Mouse (Mus musculus) cortical plate, adult 2 months (tissue): Measurements from ENCODE around the gene Zmynd8. TPM values are rescaled to one million over a fixed set of nuclear protein-coding genes. Genes with fewer than 3 reads are reported as not detected.

ENCODE experiments used
- H3K27ac ChIP-seq: fragments of 200-500 bp; 2 replicates; pipeline ENCODE4 v1.5.1; 2012; ENCODE audit warnings: low read length, control low read depth, inconsistent platforms; ENCODE audit not compliant: insufficient read depth
- H3K4me1 ChIP-seq: fragments of 200-500 bp; 2 replicates; pipeline ENCODE4 v1.6.1; 2011; ENCODE audit warnings: low read length; ENCODE audit not compliant: control insufficient read depth, insufficient read depth
- H3K4me3 ChIP-seq: fragments of 200-500 bp; 2 replicates; pipeline ENCODE4 v1.5.1; 2011; ENCODE audit warnings: mild to moderate bottlenecking, low read length, control low read depth; ENCODE audit not compliant: insufficient read depth
- CTCF ChIP-seq: fragments of 200-500 bp; IDR thresholded peaks from 2 replicates; pipeline ENCODE4 v1.5.1; 2011; ENCODE audit warnings: mild to moderate bottlenecking, control low read depth, low read length; ENCODE audit not compliant: insufficient read depth; ENCODE audit errors: extremely low read depth
- POLR2A ChIP-seq: fragments of 200-500 bp; IDR thresholded peaks from 2 replicates; pipeline ENCODE4 v1.6.1; 2011; ENCODE audit warnings: mild to moderate bottlenecking, low read length, control low read depth; ENCODE audit not compliant: insufficient read depth; ENCODE audit errors: extremely low read depth
- polyA plus RNA-seq: library from polyadenylated mRNA; depleted of rRNA; stranded (reverse); fragments of >200 nt; gene quantifications from 2 replicates; pipeline ENCODE4 v1.2.3, GENCODE M21; 2012

Gene Zmynd8
- polyA plus RNA-seq, 1 experiment = 90.5 TPM

DNA sequence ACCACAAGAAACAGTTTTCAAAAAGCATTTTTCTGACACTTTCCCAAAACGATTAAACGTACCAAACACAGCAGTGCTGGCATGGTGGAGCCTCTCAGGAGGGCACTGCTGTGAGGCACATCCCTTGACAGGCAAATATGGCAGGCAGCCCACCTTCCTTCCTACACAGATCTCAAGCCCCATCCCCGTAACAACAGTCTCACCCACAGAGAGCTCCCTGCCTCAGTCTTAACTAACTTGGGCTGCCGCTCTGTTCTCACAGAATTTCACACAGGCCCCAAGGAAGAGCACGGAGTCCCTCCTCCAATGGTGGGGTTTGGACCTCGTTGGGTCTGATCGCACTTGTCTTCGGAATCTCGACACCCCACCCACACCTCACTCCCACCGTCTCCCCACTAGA lies 56.6 kb downstream of the Zmynd8 start:
- H3K27ac ChIP-seq = 0 out of 2 replicates have a peak overlapping the region, but pooled peaks have one; percentile 2
- TF ChIP-seq CTCF (no peak), POLR2A (no peak)
- H3K4me1 ChIP-seq = peaks cover 11% of the 10 kb centered on the region
- no peak overlapping the region for H3K4me3 ChIP-seq

DNA sequence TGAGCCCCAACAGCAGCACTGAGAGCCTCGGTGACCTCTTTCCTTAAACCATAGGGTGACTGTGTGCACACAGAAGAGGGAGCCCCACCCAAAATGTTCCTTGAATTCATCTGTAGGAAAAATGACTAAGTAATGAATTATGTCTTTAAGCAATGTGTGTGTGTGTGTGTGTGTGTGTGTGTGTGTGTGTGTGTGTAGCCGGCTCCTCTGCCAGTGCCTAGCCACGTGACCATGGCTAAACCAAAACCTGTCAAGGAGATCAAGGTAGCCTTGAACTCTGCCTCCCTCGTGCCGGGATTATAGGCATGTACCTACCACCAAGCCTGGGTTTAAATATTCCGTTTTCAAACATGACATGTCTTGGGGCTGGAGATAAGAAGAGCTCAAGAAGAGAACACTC lies 57.0 kb downstream of the Zmynd8 start:
- no peak overlapping the region for H3K4me3 ChIP-seq
- H3K27ac ChIP-seq = 0 out of 2 replicates have a peak overlapping the region, but pooled peaks have one; percentile 8
- H3K4me1 ChIP-seq = peaks cover 11% of the 10 kb centered on the region
- TF ChIP-seq CTCF (no peak), POLR2A (no peak)

- H3K27ac ChIP-seq = peak overlapping the region; percentile 53; the same call in 1 of the 2 replicates
These were observed 58.0 kb downstream of the Zmynd8 start for GRCm38 (mm10) chr2:165840852-165841251.

GRCm38 (mm10) chr2:165839317-165839652 lies 59.5 kb downstream of the Zmynd8 start:
- H3K4me1 ChIP-seq = peaks cover 10% of the 10 kb centered on the region
- H3K4me3 ChIP-seq = no peak overlapping the region
- peak overlapping the region; percentile 41; the same call in 1 of the 2 replicates for H3K27ac ChIP-seq
- TF ChIP-seq CTCF (no peak), POLR2A (no peak)

More at GRCm38 (mm10) chr2:165840852-165841251, 58.0 kb downstream of the Zmynd8 start:
- H3K4me3 ChIP-seq = no peak overlapping the region
- peaks cover 9% of the 10 kb centered on the region for H3K4me1 ChIP-seq
- TF ChIP-seq POLR2A (0 out of 2 replicates have a peak, but pooled peaks have one; percentile 18), CTCF (no peak)

- TF ChIP-seq CTCF (no peak), POLR2A (no peak)
- Histone ChIP-seq H3K27ac (no peak overlapping the region), H3K4me1 (peaks cover 13% of the 10 kb centered on the region), H3K4me3 (no peak overlapping the region)
These were observed 60.1 kb downstream of the Zmynd8 start for GRCm38 (mm10) chr2:165838606-165839316.

DNA sequence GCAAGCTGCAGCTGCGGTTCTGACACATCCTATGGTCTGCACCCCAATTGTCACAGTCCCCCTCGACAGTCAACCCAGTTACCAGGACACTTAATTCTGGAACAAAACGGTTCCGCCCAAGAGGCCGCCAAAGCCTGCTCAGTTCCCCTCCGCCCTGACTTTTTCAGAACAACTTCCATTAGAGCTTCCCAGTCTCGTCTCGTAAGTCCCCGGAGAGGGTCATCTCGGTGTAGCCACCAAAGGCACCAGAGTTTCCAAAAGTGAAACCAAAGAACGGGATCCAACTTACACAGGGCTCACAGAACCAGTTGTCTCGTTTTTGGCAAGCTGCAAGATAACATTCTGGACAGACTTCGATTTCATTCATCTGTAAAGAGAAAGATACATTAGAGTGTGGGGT lies 64.2 kb downstream of the Zmynd8 start:
- Histone ChIP-seq H3K4me1 (peaks cover 9% of the 10 kb centered on the region), H3K4me3 (no peak overlapping the region), H3K27ac (no peak overlapping the region)
- TF ChIP-seq CTCF (no peak), POLR2A (no peak)

DNA sequence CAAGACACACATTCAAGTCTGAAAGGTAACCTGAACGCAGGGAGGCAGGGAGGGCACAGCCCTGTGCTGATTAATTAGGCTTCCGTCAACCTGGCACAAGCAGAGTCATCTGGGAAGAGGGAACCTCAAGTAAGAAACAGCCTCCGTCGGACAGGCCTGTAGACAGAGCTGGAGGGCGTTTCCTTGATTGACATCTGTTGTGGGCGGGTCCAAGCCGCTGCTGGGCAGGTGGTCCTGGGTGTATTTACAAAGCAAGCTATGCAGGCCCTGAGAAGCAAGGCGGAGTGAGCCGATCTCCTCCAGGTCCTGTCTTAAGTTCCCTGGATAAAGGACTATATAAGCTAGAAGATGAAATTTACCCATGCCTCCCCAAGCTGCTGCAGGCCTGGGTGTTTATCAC lies 65.3 kb downstream of the Zmynd8 start:
- H3K4me1 ChIP-seq = peaks cover 8% of the 10 kb centered on the region
- H3K27ac ChIP-seq = no peak overlapping the region
- H3K4me3 ChIP-seq = no peak overlapping the region
- no peak for TF ChIP-seq CTCF
- TF ChIP-seq POLR2A = no peak

- peak overlapping the region; percentile 19; the same call in 1 of the 2 replicates for H3K27ac ChIP-seq
- no peak for TF ChIP-seq CTCF
- no peak for TF ChIP-seq POLR2A
- H3K4me1 ChIP-seq = peaks cover 8% of the 10 kb centered on the region
- no peak overlapping the region for H3K4me3 ChIP-seq
These were observed 66.1 kb downstream of the Zmynd8 start for GRCm38 (mm10) chr2:165832720-165833119.

DNA sequence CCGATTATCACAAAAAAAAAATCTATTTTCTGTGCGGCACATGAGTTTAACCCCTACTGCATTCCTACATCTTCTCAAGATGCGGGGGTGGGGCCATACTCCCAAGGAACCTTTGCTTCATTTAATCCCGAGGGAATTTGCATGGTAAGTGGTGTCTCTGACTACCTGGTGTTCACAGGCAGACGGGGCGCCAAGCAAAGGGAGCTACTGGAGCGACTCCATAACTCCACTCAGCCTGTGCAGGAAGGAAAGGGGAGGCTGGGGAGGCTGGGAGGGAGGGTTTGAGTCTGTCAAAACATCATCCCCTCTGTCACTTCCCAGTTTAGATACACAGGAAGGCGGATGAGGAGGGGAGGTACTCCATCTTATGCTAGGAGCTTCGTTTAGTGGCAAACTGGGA lies 66.5 kb downstream of the Zmynd8 start:
- peaks cover 8% of the 10 kb centered on the region for H3K4me1 ChIP-seq
- peak overlapping the region; percentile 19; the same call in 1 of the 2 replicates for H3K27ac ChIP-seq
- TF ChIP-seq POLR2A = no peak
- no peak for TF ChIP-seq CTCF
- H3K4me3 ChIP-seq = no peak overlapping the region
